Mouse (Mus musculus) left cerebral cortex, postnatal 36 days (tissue): Measurements from ENCODE around the gene Dgkz. TPM values are rescaled to one million over a fixed set of nuclear protein-coding genes. Genes with fewer than 3 reads are reported as not detected.
A peak's percentile ranks its signal among the peaks of the same experiment; 100 is the strongest.

ENCODE experiments used
- DNase-seq, 2 experiments: peaks; one replicate each; pipeline ENCODE4 v3.0.0; 2021 to 2022; ENCODE audit warnings: low spot score in 2 of 2, mixed read lengths in 1 of 2
- intact Hi-C: fragments of 180-260 bp; cut with DNase I; formaldehyde crosslinking; loops from one replicate; pipeline ENCODE4 v1.15.1; 2025
- total RNA-seq, 2 experiments: library from RNA; stranded (reverse); gene quantifications; 2 replicates each; pipeline ENCODE4 v1.2.3; 2021

Gene Dgkz
- total RNA-seq, 2 experiments from 2014 or later = 503 to 538 TPM

DNA sequence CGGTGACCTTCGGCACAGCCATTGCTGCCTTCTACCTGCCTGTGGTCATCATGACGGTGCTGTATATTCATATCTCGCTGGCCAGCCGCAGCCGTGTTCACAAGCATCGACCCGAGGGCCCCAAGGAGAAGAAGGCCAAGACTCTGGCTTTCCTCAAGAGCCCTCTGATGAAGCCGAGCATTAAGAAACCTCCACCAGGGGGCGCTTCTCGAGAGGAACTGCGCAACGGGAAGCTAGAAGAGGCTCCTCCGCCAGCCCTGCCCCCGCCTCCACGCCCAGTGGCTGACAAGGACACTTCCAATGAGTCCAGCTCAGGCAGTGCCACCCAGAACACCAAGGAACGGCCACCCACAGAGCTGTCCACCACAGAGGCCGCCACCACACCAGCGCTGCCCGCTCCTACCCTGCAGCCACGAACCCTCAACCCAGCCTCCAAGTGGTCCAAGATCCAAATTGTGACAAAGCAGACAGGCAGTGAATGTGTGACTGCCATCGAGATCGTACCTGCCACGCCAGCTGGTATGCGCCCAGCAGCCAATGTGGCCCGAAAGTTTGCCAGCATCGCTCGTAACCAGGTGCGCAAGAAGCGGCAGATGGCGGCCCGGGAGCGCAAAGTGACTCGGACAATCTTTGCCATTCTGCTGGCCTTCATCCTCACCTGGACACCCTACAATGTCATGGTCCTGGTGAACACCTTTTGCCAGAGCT is 47.7 kb downstream of the Dgkz start:
- peak; percentile 83 to 84 for DNase-seq
- intact Hi-C loops = loop anchor here (5.0 kb wide), 2 partner anchors 34 to 129 kb away; no protein-coding TSS in a partner anchor

- no peak for DNase-seq
- intact Hi-C loops = loop anchor here (5.0 kb wide), 2 partner anchors 35 to 130 kb away; no protein-coding TSS in a partner anchor
These were observed 48.7 kb downstream of the Dgkz start, which contains the start of gene Chrm4 for GRCm38 (mm10) chr2:91926949-91927348. Gene Chrm4 (plus strand): TSS chr2:91927249.

DNA sequence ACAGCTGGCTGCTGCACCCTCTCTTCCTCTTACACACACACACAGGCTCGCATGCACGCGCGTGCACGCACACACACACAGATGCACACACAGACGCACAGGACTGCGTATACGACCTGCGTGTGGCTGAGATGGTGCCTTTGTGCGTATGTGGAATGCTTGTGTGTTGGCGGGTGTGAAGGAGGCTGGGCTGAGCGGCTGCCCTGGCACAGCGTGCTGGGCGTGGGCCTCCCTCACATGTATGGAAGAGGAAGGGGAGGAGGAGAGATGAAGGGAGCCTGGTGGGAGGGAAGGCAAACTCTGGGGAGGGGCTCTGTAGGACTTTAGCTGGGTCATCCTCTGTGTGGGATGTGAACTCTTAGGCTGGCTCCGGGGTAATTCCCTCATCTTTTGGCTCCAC is 50.2 kb downstream of the Dgkz start:
- intact Hi-C loops = loop anchor here (2.0 to 5.0 kb wide), 3 partner anchors 37 to 147 kb away; no protein-coding TSS in a partner anchor
- peak in 1 of 2 experiments; percentile 88 for DNase-seq

DNA sequence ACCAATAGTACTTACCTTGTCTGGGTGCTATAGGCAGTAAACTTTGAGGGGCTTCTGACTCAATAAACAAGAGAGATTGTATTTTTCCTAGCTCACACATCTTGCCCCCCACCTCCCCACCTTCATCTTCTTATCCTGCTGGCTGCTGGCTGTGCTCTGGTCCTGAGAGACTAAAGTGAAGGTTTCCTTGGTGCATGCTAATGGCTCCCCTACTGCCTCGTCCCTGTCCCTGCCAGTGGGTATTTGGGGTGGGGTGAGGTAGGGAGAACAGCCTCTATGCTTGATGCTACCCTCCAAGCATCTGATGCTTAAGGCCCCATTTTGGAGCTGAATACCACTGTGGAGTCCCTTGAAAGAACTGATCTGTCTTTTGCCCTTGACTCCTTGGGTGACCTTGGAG is 50.9 kb downstream of the Dgkz start:
- intact Hi-C loops = loop anchor here (2.0 to 5.0 kb wide), 4 partner anchors 38 to 146 kb away; no protein-coding TSS in a partner anchor
- no peak for DNase-seq

- peak; percentile 33 to 76 for DNase-seq
- intact Hi-C loops = loop anchor here (2.0 to 5.0 kb wide), 2 partner anchors 51 to 145 kb away; no protein-coding TSS in a partner anchor
These were observed 52.0 kb downstream of the Dgkz start for GRCm38 (mm10) chr2:91923415-91924337.

- intact Hi-C loops = loop anchor here (5.0 kb wide), 1 partner anchor 50 kb away; no protein-coding TSS in a partner anchor
- DNase-seq = peak in 1 of 2 experiments; percentile 27
These were observed 52.9 kb downstream of the Dgkz start for GRCm38 (mm10) chr2:91922586-91923414.

GRCm38 (mm10) chr2:91921790-91922570 is 53.7 kb downstream of the Dgkz start:
- intact Hi-C loops = loop anchor here (5.0 kb wide), 1 partner anchor 50 kb away; no protein-coding TSS in a partner anchor
- peak; percentile 88 to 89 for DNase-seq

- intact Hi-C loops = loop anchor here (5.0 kb wide), 1 partner anchor 49 kb away; no protein-coding TSS in a partner anchor
- no peak for DNase-seq
These were observed 54.4 kb downstream of the Dgkz start for GRCm38 (mm10) chr2:91921181-91921789.

GRCm38 (mm10) chr2:91920130-91920529 is 55.5 kb downstream of the Dgkz start:
- intact Hi-C loops = loop anchor here (5.0 kb wide), 1 partner anchor 48 kb away; no protein-coding TSS in a partner anchor
- DNase-seq = no peak

GRCm38 (mm10) chr2:91917096-91917495 is 58.6 kb downstream of the Dgkz start:
- intact Hi-C loops = no loop called here
- no peak for DNase-seq

GRCm38 (mm10) chr2:91916346-91916977 is 59.2 kb downstream of the Dgkz start:
- no peak for DNase-seq
- intact Hi-C loops = no loop called here

GRCm38 (mm10) chr2:91913328-91914110 is 62.1 kb downstream of the Dgkz start:
- intact Hi-C loops = no loop called here
- no peak for DNase-seq

GRCm38 (mm10) chr2:91912616-91913015 is 63.0 kb downstream of the Dgkz start:
- no peak for DNase-seq

GRCm38 (mm10) chr2:91906141-91906540 is 69.5 kb downstream of the Dgkz start:
- no peak for DNase-seq
- intact Hi-C loops = no loop called here

More at GRCm38 (mm10) chr2:91912616-91913015, 63.0 kb downstream of the Dgkz start:
- intact Hi-C loops = no loop called here

DNA sequence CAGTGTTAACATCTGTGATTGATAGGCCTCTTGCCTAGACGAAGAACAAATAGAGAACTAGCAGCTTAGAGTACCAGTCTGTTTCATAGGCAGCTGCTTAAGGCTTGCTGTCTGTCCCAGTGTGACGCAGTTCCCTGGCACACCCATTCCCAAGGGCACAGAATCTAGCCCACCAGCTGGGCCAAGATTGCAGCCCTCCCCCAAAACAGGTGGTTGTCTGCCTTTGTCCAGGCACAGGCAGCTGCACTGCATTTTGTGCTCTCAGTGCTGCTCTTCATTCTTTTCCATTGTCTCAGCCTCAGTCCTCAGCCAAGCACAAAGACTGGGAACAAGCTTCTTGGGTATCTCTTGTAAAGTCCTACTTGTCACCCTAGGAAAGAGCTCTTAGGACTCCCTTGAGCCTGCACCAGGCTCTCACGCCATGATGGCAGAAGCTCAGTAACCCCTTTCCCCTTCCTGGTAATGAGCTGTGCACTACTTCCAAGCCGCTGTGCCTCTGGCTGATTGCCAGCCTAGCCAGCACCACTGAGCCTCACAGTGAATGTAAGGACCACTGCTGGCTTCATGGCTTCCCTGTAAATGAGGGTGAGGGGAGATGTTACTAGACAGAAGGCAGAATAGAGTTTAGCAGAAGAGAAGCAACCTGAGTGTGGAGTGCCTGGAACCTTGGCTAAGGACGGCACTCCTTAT is 70.9 kb downstream of the Dgkz start:
- peak in 1 of 2 experiments; percentile 21 for DNase-seq
- intact Hi-C loops = no loop called here
